Mouse (Mus musculus) B cell, adult 2 months (primary cell): ENCODE measurements at regions not wholly inside any gene's neighbourhood (a gene's known extent, or its start where the extent isn't known, plus 50 kb on each side); places are given as distances from the start of the nearest gene placed in this dataset.
A peak's percentile ranks its signal among the peaks of the same experiment; 100 is the strongest.

ENCODE experiments used
- DNase-seq, 2 experiments: peaks; one replicate each; pipeline ENCODE4 v3.0.0; 2022

GRCm38 (mm10) chr5:148647644-148648043 is 95.1 kb upstream of the Ubl3 start:
- DNase-seq, result no peak

GRCm38 (mm10) chr5:148645772-148646171 is 93.2 kb upstream of the Ubl3 start:
- DNase-seq, result no peak

GRCm38 (mm10) chr5:148645191-148645681 is 92.6 kb upstream of the Ubl3 start:
- peak in 1 of 2 experiments; percentile 6 for DNase-seq

- no peak for DNase-seq
Measured at GRCm38 (mm10) chr5:148644345-148644744, 91.8 kb upstream of the Ubl3 start.

- DNase-seq, result no peak
Measured at GRCm38 (mm10) chr5:148641652-148642395, 89.2 kb upstream of the Ubl3 start.

GRCm38 (mm10) chr5:148640523-148640922 is 87.9 kb upstream of the Ubl3 start:
- no peak for DNase-seq

- no peak for DNase-seq
Measured at GRCm38 (mm10) chr5:148634919-148635356, 82.3 kb upstream of the Ubl3 start.

GRCm38 (mm10) chr5:148633999-148634398 is 81.4 kb upstream of the Ubl3 start:
- peak; percentile 17 to 22 for DNase-seq

GRCm38 (mm10) chr5:148633331-148633730 is 80.7 kb upstream of the Ubl3 start:
- DNase-seq, result no peak

GRCm38 (mm10) chr5:148632516-148633170 is 80.1 kb upstream of the Ubl3 start:
- no peak for DNase-seq

GRCm38 (mm10) chr5:148631566-148631965 is 79.0 kb upstream of the Ubl3 start:
- no peak for DNase-seq

GRCm38 (mm10) chr5:148626014-148626413 is 73.4 kb upstream of the Ubl3 start:
- no peak for DNase-seq

GRCm38 (mm10) chr5:148624649-148625405 is 72.2 kb upstream of the Ubl3 start:
- peak; percentile 34 to 37 for DNase-seq

GRCm38 (mm10) chr5:148620895-148621786 is 68.6 kb upstream of the Ubl3 start:
- no peak for DNase-seq

- DNase-seq, result no peak
Measured at GRCm38 (mm10) chr5:148619917-148620316, 67.3 kb upstream of the Ubl3 start.

GRCm38 (mm10) chr5:148616426-148616825 is 63.8 kb upstream of the Ubl3 start:
- no peak for DNase-seq

- no peak for DNase-seq
Measured at GRCm38 (mm10) chr5:148615706-148616366, 63.2 kb upstream of the Ubl3 start.

GRCm38 (mm10) chr5:148615117-148615516 is 62.5 kb upstream of the Ubl3 start:
- DNase-seq, result no peak

GRCm38 (mm10) chr5:148611323-148611722 is 58.7 kb upstream of the Ubl3 start:
- DNase-seq, result no peak

- no peak for DNase-seq
Measured at GRCm38 (mm10) chr5:148609506-148609880, 56.9 kb upstream of the Ubl3 start.

- no peak for DNase-seq
Measured at GRCm38 (mm10) chr5:148608857-148609505, 56.4 kb upstream of the Ubl3 start.
